Mouse (Mus musculus) liver, postnatal 0 days (tissue): Measurements from ENCODE around the gene Txnip.

Experiments
- CTCF ChIP-seq: sonication (generic); IDR thresholded peaks from 2 replicates; pipeline ENCODE4 v1.5.1; 2016; ENCODE audit warnings: antibody characterized with exemption, low read depth
- EP300 ChIP-seq: IDR thresholded peaks from 2 replicates; pipeline ENCODE4 v1.6.1; 2016; ENCODE audit warnings: antibody characterized with exemption, low read depth, mild to moderate bottlenecking

GRCm38 (mm10) chr3:96597435-96597891 is 39.7 kb downstream of the Txnip start:
- TF ChIP-seq CTCF: no peak
- no peak for TF ChIP-seq EP300
